Mouse (Mus musculus) frontal cortex, adult 2 months (tissue): ENCODE data around the gene Ror2. TPM values are rescaled to one million over a fixed set of nuclear protein-coding genes. Genes with fewer than 3 reads are reported as not detected.
A peak's percentile ranks its signal among the peaks of the same experiment; 100 is the strongest.
"Not testable (repeated sequence)": the region's sequence is repeated elsewhere in the genome, so short reads cannot be mapped to it uniquely, and the experiment has no call there.

Experiments used
- DNase-seq, 2 experiments: peaks; one replicate each; pipeline ENCODE4 v3.0.0; 2022; ENCODE audit warnings: low spot score in 1 of 2; ENCODE audit errors: extremely low spot score in 1 of 2
- polyA plus RNA-seq: library from polyadenylated mRNA; depleted of rRNA; stranded (reverse); fragments of >200 nt; gene quantifications from 2 replicates; pipeline ENCODE4 v1.2.3, GENCODE M21; 2012; rRNA removed

Ror2 gene
- 1.2 and 1.4 TPM in 2 replicates for polyA plus RNA-seq

- DNase-seq = no peak
Measured at GRCm38 (mm10) chr13:53285756-53286361, at the start of gene Ror2. TSS of gene Ror2 (minus strand) at chr13:53286124.

- no peak for DNase-seq
Measured at GRCm38 (mm10) chr13:53333769-53334168, 47.8 kb upstream of the Ror2 start.

GRCm38 (mm10) chr13:53330246-53330645, 44.3 kb upstream of the Ror2 start:
- DNase-seq = no peak

- DNase-seq = no peak
Measured at GRCm38 (mm10) chr13:53325531-53325930, 39.6 kb upstream of the Ror2 start.

GRCm38 (mm10) chr13:53323661-53324060, 37.7 kb upstream of the Ror2 start:
- DNase-seq = no peak

GRCm38 (mm10) chr13:53320899-53321298, 35.0 kb upstream of the Ror2 start:
- no peak for DNase-seq

GRCm38 (mm10) chr13:53316515-53317295, 30.8 kb upstream of the Ror2 start:
- no peak for DNase-seq

- DNase-seq = not testable (repeated sequence)
Measured at GRCm38 (mm10) chr13:53315757-53316156, 29.8 kb upstream of the Ror2 start.

- no peak for DNase-seq
Measured at GRCm38 (mm10) chr13:53310442-53310841, 24.5 kb upstream of the Ror2 start.

- peak; percentile 11 to 53 for DNase-seq
Measured at GRCm38 (mm10) chr13:53309661-53310160, 23.8 kb upstream of the Ror2 start.

GRCm38 (mm10) chr13:53309148-53309547, 23.2 kb upstream of the Ror2 start:
- no peak for DNase-seq

GRCm38 (mm10) chr13:53306836-53307235, 20.9 kb upstream of the Ror2 start:
- DNase-seq = no peak

- DNase-seq = no peak
Measured at GRCm38 (mm10) chr13:53305256-53305655, 19.3 kb upstream of the Ror2 start.

GRCm38 (mm10) chr13:53302688-53303087, 16.8 kb upstream of the Ror2 start:
- DNase-seq = no peak

GRCm38 (mm10) chr13:53293065-53293464, 7.1 kb upstream of the Ror2 start:
- DNase-seq = no peak

GRCm38 (mm10) chr13:53292244-53292643, 6.3 kb upstream of the Ror2 start:
- peak in 1 of 2 experiments; percentile 17 for DNase-seq

- DNase-seq = no peak
Measured at GRCm38 (mm10) chr13:53285261-53285755, 616 bp downstream of the Ror2 start.

GRCm38 (mm10) chr13:53284740-53285191, 1.2 kb downstream of the Ror2 start:
- DNase-seq = peak in 1 of 2 experiments; percentile 14

GRCm38 (mm10) chr13:53281604-53282396, 4.1 kb downstream of the Ror2 start:
- DNase-seq = no peak

GRCm38 (mm10) chr13:53278908-53279307, 7.0 kb downstream of the Ror2 start:
- no peak for DNase-seq

GRCm38 (mm10) chr13:53276381-53276780, 9.5 kb downstream of the Ror2 start:
- DNase-seq = no peak
